In the genomic region with DNA sequence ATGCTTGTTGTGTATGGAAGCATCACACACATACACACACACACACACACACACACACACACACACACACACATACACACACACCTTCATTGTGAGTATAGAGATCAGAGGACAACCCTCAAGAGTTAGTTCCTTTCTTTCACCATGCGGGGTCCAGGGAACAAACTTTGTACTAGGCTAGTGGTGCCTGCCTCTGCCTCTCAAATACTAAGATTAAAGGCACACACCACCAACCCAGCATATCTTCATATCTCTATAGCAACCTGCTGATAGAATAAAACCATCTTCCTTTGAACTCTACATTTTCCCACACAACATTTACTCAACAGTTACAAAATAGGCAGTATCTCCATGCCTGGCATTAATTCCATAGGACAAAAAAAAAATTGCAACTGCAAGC, we compare ENCODE assay signal across 16 mouse cellular contexts.
"Had no signal": no experiment of that assay in that cellular context is flagged by ENCODE, and none has a peak within 500 bp of the region (broad histone marks: within the 10 kb centered on the region; RNA-seq: fewer than 3 reads in every experiment).

No protein-coding gene starts in this region.

- H3K9me3 ChIP-seq: neural tube, embryonic 12.5 days; neural tube, embryonic 13.5 days; neural tube, embryonic 15.5 days; stomach, embryonic 15.5 days had no signal

- H3K9ac ChIP-seq: neural tube, embryonic 12.5 days; neural tube, embryonic 13.5 days; neural tube, embryonic 15.5 days; stomach, embryonic 15.5 days had no signal

- H3K27me3 ChIP-seq: neural tube, embryonic 12.5 days; neural tube, embryonic 13.5 days; neural tube, embryonic 15.5 days; stomach, embryonic 15.5 days had no signal

- H3K4me3 ChIP-seq: neural tube, embryonic 12.5 days; neural tube, embryonic 13.5 days; neural tube, embryonic 15.5 days; stomach, embryonic 15.5 days had no signal

- H3K36me3 ChIP-seq: neural tube, embryonic 12.5 days; neural tube, embryonic 13.5 days; neural tube, embryonic 15.5 days; stomach, embryonic 15.5 days had no signal

- H3K27ac ChIP-seq: neural tube, embryonic 12.5 days; neural tube, embryonic 13.5 days; neural tube, embryonic 15.5 days; stomach, embryonic 15.5 days; stomach, postnatal 0 days had no signal

- DNase-seq: retina, postnatal 1 day; right cerebral cortex, adult 18-20 months; right cerebral cortex, postnatal 14 days; right cerebral cortex, postnatal 25 days; right cerebral cortex, postnatal 4 days; spleen, adult 18-20 months; thymus, adult 18-20 months; thymus, adult 2 months; thymus, postnatal 14 days; thymus, postnatal 25 days; thymus, postnatal 4 days had no signal
